Mouse (Mus musculus): ENCODE data around the gene Serpini1. TPM values are rescaled to one million over a fixed set of nuclear protein-coding genes. Genes with fewer than 3 reads are reported as not detected.

The Serpini1 gene
- polyA plus RNA-seq (2015; fragmentation: Nextera tagmentation; extraction: Ambion mirVana) = 5.0 and 5.3 TPM in 2 replicates

GRCm38 (mm10) chr3:75557292-75557691, at the start of gene Serpini1:
TSS of gene Serpini1 (plus strand) at chr3:75557547.
- Histone ChIP-seq H3K4me1 (peaks cover 4% of the 10 kb centered on the region; the same call in 1 of the 2 replicates), H3K9me3 (no peaks in the 10 kb centered on the region), H3K27ac (peak within 1 kb of the TSS; percentile 86), H3K27me3 (no peaks in the 10 kb centered on the region), H3K9ac (peak within 1 kb of the TSS; percentile 91), H3K4me3 (peak within 1 kb of the TSS; percentile 94), H3K4me2 (peak within 1 kb of the TSS; percentile 63), H3K36me3 (no peaks in the 10 kb centered on the region)
- ATAC-seq (ENCODE audit: insufficient number of reproducible peaks, low FRiP score, low TSS enrichment, low read depth) = peak; percentile 92
- under 1% methylated on average over 19 of the region's 19 CpGs for WGBS

GRCm38 (mm10) chr3:75517631-75518250, 39.6 kb upstream of the Serpini1 start:
- H3K27me3 ChIP-seq = no peaks in the 10 kb centered on the region
- no peaks in the 10 kb centered on the region for H3K9me3 ChIP-seq
- peaks cover 32% of the 10 kb centered on the region for H3K36me3 ChIP-seq
- no peak overlapping the region for H3K27ac ChIP-seq
- H3K4me3 ChIP-seq = no peak overlapping the region
- H3K9ac ChIP-seq = no peak overlapping the region
- 43% methylated on average over 7 of the region's 7 CpGs for WGBS
- H3K4me2 ChIP-seq = no peak overlapping the region
- H3K4me1 ChIP-seq = no peaks in the 10 kb centered on the region
- no peak for ATAC-seq (ENCODE audit: insufficient number of reproducible peaks, low FRiP score, low TSS enrichment, low read depth)

GRCm38 (mm10) chr3:75521314-75521713, 36.0 kb upstream of the Serpini1 start:
- H3K27me3 ChIP-seq = no peaks in the 10 kb centered on the region
- H3K27ac ChIP-seq = no peak overlapping the region
- H3K9ac ChIP-seq = no peak overlapping the region
- 87% methylated on average over 2 of the region's 2 CpGs for WGBS
- H3K4me2 ChIP-seq = no peak overlapping the region
- no peaks in the 10 kb centered on the region for H3K9me3 ChIP-seq
- H3K4me1 ChIP-seq = no peaks in the 10 kb centered on the region
- no peak for ATAC-seq (ENCODE audit: insufficient number of reproducible peaks, low FRiP score, low TSS enrichment, low read depth)
- H3K36me3 ChIP-seq = peaks cover 34% of the 10 kb centered on the region
- H3K4me3 ChIP-seq = no peak overlapping the region

- Histone ChIP-seq H3K36me3 (peaks cover 41% of the 10 kb centered on the region), H3K4me3 (no peak overlapping the region), H3K27ac (no peak overlapping the region), H3K9me3 (no peaks in the 10 kb centered on the region), H3K4me2 (no peak overlapping the region), H3K9ac (no peak overlapping the region), H3K27me3 (no peaks in the 10 kb centered on the region), H3K4me1 (no peaks in the 10 kb centered on the region)
- WGBS = 93% methylated on average over 1 of the region's 1 CpGs
- no peak for ATAC-seq (ENCODE audit: insufficient number of reproducible peaks, low FRiP score, low TSS enrichment, low read depth)
Measured at GRCm38 (mm10) chr3:75522527-75522926, 34.8 kb upstream of the Serpini1 start.

- WGBS = 83% methylated on average over 3 of the region's 3 CpGs
- ATAC-seq (ENCODE audit: insufficient number of reproducible peaks, low FRiP score, low TSS enrichment, low read depth) = no peak
- Histone ChIP-seq H3K9me3 (no peaks in the 10 kb centered on the region), H3K27ac (no peak overlapping the region), H3K36me3 (peaks cover 7% of the 10 kb centered on the region), H3K4me3 (no peak overlapping the region), H3K9ac (no peak overlapping the region), H3K27me3 (no peaks in the 10 kb centered on the region), H3K4me1 (no peaks in the 10 kb centered on the region), H3K4me2 (no peak overlapping the region)
Measured at GRCm38 (mm10) chr3:75531074-75531473, 26.3 kb upstream of the Serpini1 start.

- Histone ChIP-seq H3K9me3 (no peaks in the 10 kb centered on the region), H3K4me3 (no peak overlapping the region), H3K27ac (no peak overlapping the region), H3K27me3 (no peaks in the 10 kb centered on the region), H3K36me3 (peaks cover 5% of the 10 kb centered on the region; the same call in 1 of the 2 replicates), H3K9ac (no peak overlapping the region), H3K4me1 (no peaks in the 10 kb centered on the region), H3K4me2 (no peak overlapping the region)
- no peak for ATAC-seq (ENCODE audit: insufficient number of reproducible peaks, low FRiP score, low TSS enrichment, low read depth)
- 91% methylated on average over 3 of the region's 3 CpGs for WGBS
Measured at GRCm38 (mm10) chr3:75534045-75534834, 23.1 kb upstream of the Serpini1 start.

- H3K4me3 ChIP-seq = no peak overlapping the region
- WGBS = 85% methylated on average over 4 of the region's 4 CpGs
- no peak overlapping the region for H3K9ac ChIP-seq
- no peaks in the 10 kb centered on the region for H3K4me1 ChIP-seq
- no peaks in the 10 kb centered on the region for H3K27me3 ChIP-seq
- no peak for ATAC-seq (ENCODE audit: insufficient number of reproducible peaks, low FRiP score, low TSS enrichment, low read depth)
- H3K4me2 ChIP-seq = no peak overlapping the region
- H3K27ac ChIP-seq = no peak overlapping the region
- H3K9me3 ChIP-seq = no peaks in the 10 kb centered on the region
- H3K36me3 ChIP-seq = peaks cover 5% of the 10 kb centered on the region; the same call in 1 of the 2 replicates
Measured at GRCm38 (mm10) chr3:75541259-75541658, 16.1 kb upstream of the Serpini1 start.

GRCm38 (mm10) chr3:75542852-75543251, 14.5 kb upstream of the Serpini1 start:
- Histone ChIP-seq H3K9ac (no peak overlapping the region), H3K4me1 (no peaks in the 10 kb centered on the region), H3K27me3 (no peaks in the 10 kb centered on the region), H3K36me3 (no peaks in the 10 kb centered on the region), H3K4me2 (no peak overlapping the region), H3K27ac (no peak overlapping the region), H3K4me3 (no peak overlapping the region), H3K9me3 (no peaks in the 10 kb centered on the region)
- no peak for ATAC-seq (ENCODE audit: insufficient number of reproducible peaks, low FRiP score, low TSS enrichment, low read depth)
- WGBS = 85% methylated on average over 3 of the region's 3 CpGs

- Histone ChIP-seq H3K4me3 (no peak overlapping the region), H3K27ac (no peak overlapping the region), H3K9ac (no peak overlapping the region), H3K9me3 (no peaks in the 10 kb centered on the region), H3K36me3 (no peaks in the 10 kb centered on the region), H3K4me2 (no peak overlapping the region), H3K4me1 (no peaks in the 10 kb centered on the region), H3K27me3 (no peaks in the 10 kb centered on the region)
- no peak for ATAC-seq (ENCODE audit: insufficient number of reproducible peaks, low FRiP score, low TSS enrichment, low read depth)
- WGBS = 80% methylated on average over 1 of the region's 1 CpGs
Measured at GRCm38 (mm10) chr3:75544287-75544686, 13.1 kb upstream of the Serpini1 start.

- ATAC-seq (ENCODE audit: insufficient number of reproducible peaks, low FRiP score, low TSS enrichment, low read depth) = no peak
Measured at GRCm38 (mm10) chr3:75551248-75551647, 6.1 kb upstream of the Serpini1 start.

GRCm38 (mm10) chr3:75556121-75556694, 1.1 kb upstream of the Serpini1 start:
- H3K27me3 ChIP-seq = no peaks in the 10 kb centered on the region
- no peaks in the 10 kb centered on the region for H3K36me3 ChIP-seq
- no peak; the same call in 1 of the 2 replicates for ATAC-seq (ENCODE audit: insufficient number of reproducible peaks, low FRiP score, low TSS enrichment, low read depth)
- peak overlapping the region; percentile 94 for H3K4me3 ChIP-seq
- under 1% methylated on average over 36 of the region's 36 CpGs for WGBS
- H3K4me1 ChIP-seq = peaks cover 4% of the 10 kb centered on the region; the same call in 1 of the 2 replicates
- H3K27ac ChIP-seq = peak overlapping the region; percentile 86
- H3K9me3 ChIP-seq = no peaks in the 10 kb centered on the region
- H3K9ac ChIP-seq = peak overlapping the region; percentile 91
- peak overlapping the region; percentile 63 for H3K4me2 ChIP-seq

More at GRCm38 (mm10) chr3:75551248-75551647, 6.1 kb upstream of the Serpini1 start:
- Histone ChIP-seq H3K36me3 (no peaks in the 10 kb centered on the region), H3K9me3 (no peaks in the 10 kb centered on the region), H3K4me1 (peaks cover 4% of the 10 kb centered on the region; the same call in 1 of the 2 replicates), H3K27me3 (no peaks in the 10 kb centered on the region), H3K4me3 (no peak overlapping the region), H3K27ac (no peak overlapping the region), H3K9ac (no peak overlapping the region), H3K4me2 (no peak overlapping the region)
